Mouse (Mus musculus) adrenal gland, adult 2 months (tissue): ENCODE results near the gene Dnhd1. TPM values are rescaled to one million over a fixed set of nuclear protein-coding genes. Genes with fewer than 3 reads are reported as not detected.

Experiments used
- DNase-seq: peaks from one replicate; pipeline ENCODE4 v3.0.0; 2021
- long read RNA-seq: library from polyadenylated mRNA; stranded (forward); transcript quantifications from one replicate; pipeline ENCODE4 v2.0.0, GENCODE M21; 2021
- polyA plus RNA-seq: library from polyadenylated mRNA; depleted of rRNA; stranded (reverse); fragments of >200 nt; gene quantifications from 2 replicates; pipeline ENCODE4 v1.2.3, GENCODE M21; 2012; rRNA removed
- total RNA-seq, 2 experiments: library from RNA; stranded (reverse); gene quantifications; 2 replicates each; pipeline ENCODE4 v1.2.3; 2021

The Dnhd1 gene
- total RNA-seq (1 to 10 TPM; 2.3 to 2.7 TPM), polyA plus RNA-seq (1.3 and 1.5 TPM in 2 replicates)
- long read RNA-seq: 0 reads

DNA sequence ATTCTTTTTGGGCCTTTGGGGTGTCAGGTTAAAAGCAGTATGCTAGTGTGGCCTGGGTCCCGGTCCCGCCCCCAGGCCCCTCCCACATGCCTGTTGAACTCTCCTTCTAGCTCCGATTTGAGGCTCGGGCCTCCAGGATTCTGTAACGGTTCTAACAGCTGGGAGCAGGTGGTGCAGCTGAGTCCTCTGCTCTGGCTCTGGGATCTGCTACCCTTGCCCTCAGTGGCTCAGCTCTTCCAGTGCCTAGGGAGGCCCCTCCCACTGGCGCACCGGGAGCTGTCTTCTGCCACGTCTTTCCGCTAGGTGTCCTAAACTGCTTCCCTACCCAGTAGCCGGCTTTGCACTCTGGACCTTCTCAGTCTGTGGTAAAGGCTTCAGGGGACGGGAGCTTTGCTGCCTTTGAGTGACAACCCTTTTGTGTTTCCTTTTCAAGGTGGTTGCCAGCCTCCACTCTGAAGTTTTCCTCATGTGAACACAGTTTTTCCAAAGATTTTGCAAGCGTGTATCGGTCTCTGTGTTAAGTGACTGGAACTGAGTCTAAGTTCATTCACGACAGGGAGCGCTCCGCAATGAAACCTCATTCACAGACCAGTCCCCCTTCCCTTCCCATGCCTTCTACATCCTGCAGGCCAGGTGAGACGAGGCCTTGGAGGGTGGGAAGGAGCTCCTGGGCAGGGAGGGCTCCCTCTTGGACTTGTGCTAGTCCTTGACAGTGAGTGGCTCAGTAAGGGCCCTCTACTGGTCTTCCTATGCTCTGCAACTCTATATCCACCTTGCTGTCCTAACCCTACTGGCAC, at the start of gene Dnhd1:
Gene Dnhd1, plus strand, starts transcription at position 189 of the 797 bp plus-strand sequence.
- DNase-seq: peak; percentile 89

DNA sequence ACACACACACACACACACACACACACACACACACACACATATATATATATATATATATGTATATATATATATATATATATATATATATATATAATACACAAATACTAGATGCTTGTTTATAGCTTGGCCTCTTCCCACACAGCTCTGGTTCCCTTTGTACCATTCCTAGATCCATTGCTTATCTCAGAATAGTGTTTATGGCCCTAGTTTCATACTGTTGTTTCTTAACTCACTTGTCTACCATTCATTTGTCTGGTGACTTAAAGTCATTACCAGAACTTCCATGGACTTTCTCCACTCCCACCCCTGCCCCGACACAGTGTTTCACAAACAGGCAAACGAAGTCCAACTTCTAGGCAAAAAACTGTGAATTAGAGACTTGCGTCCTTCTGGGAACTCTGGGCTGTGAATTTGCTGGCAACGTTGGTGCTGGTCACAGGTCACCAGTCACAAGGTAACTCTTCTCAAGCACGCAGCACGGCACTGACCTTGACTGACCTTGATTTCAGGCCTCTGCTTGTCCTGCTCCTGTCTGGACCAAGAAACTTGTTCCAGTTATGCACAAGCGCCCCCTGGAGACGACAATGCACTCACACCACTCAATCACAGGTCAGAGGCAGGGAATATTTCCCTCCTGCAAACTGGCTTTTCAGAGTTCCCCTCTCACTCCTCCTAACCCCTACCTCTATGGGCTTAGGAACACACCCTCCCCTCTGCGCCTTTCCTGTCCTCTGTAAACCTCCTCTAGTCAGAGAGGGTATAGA, 47.6 kb upstream of the Dnhd1 start:
- peak; percentile 76 for DNase-seq

DNA sequence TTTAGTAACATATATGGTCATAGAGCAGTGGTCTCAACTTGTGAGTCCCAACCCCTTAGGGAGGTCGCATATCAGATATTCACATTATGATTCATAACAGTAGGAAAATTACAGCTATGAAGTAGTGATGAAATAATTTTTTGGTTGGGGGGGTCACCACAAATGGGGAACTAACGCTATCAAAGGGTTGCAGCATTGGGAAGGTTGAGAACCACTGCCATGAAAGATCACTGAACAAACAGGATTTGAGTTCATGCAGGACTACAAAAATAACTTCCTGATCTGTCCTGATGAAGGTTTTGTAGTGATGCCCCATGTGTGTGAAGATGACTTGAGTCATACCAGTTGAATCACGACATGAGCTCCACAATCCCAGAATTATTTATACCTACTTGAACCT, 42.2 kb upstream of the Dnhd1 start:
- DNase-seq: no peak

DNA sequence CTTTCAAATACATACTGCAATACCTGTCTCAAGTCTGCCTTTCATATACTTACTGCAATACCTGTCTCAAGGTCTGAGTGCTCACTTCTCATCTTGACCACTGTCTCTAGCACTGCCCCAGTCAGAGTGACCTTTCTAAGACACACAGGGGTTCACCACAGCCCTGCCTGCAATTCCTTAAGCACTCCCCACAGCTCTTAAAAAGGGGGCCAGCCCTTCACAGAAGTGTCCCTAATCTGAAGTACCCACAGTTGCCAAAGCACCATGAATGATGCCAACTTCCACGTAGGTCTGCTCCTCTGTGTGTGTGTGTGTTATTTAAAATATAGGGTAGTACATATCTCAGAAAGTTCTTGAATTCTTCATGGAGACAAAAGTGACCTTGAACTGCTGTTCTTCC, 38.9 kb upstream of the Dnhd1 start:
- DNase-seq: no peak

DNA sequence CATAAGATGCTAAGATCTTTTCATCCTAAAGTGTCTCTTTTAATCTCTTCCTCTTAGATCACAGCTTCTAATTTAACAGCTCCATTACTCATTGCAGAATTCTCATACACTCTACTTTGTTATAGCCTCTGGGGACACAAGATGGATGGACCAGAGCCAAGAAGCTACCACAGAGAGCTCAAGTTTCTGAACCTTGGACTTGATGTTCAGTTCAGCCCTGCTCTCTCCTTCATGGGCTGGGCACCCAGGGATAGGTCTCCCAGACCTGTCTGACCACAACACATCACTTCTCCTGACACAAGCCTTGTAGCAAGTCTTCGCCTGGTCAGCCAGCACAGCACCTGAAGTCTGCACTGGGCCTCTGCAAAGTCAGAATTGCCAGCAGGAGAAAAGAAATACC, 36.2 kb upstream of the Dnhd1 start:
- no peak for DNase-seq

DNA sequence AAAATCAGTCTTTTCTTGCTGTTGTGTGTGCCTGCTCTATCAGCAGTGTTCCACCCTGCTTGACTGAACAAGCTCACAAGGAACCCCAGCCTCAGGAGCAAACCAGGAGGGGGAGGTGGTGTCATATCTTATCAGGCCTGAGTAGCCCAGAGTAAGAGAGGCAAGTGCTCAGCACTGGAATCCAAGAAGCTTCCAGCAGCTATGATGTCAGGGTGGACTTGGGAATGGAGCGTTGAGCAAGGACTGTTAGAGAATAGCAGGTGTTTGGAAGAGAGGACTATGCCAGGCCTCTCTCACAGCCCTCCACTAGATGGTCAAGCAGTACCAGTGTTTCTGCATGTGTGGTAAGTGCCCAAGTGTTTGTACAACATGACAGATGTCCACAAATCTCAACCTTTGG, 34.9 kb upstream of the Dnhd1 start:
- DNase-seq: no peak

DNA sequence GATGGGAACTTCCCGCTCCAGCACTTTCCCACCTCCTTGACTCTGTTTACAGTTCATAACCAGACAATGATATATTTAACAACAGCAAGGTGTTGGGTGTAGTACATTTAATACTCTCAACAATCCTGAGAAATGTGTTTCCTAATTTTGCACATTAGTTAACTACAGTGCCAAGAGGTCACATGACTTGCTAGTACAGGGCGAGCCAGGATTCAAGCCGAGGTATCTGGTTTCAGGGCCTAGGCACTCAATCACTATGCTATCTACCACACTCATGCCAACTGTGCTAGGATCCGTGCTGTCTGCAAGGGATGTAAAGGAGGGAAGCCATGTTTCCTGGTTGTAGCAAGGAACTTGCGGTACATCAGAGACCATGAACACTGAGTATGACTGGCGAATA, 34.1 kb upstream of the Dnhd1 start:
- DNase-seq: no peak

DNA sequence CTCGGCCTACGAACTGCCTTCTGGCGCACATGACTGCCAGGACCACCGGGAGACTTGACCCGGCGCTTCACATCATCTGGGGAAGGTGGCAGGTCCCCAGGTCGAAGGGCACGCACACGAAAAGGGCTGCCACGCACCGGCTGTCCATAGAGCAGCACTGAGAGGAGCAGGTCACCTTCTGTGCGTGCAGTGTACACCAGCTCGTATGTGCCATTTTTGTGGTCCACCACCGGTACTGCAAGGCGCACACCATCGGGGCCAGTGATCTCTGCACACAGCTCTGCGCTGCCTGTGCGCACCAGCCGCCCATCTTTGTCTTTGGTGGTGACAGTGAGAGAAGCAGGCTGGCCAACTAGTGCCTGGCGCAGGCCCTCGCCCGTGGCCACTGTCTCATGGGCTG, 32.8 kb upstream of the Dnhd1 start:
- DNase-seq: no peak

DNA sequence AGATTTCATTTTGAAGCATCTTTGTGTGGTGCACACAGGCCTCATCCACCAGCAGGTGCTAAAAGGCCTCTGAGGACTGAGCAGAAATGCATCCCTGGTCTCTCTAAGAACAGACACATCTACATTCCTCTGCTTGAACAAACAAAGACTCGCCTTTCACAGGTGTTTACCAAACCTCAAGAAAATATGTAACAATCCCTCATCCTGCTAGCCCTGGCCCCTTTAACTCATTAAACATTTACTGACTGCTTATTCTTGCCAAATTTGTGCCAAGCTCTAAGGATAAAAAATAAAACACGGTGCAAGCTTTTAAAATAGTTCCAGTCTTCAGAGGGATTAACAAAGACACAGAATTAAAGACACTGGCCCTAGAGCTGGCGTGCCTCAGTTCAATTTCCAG, 30.9 kb upstream of the Dnhd1 start:
- DNase-seq: no peak

DNA sequence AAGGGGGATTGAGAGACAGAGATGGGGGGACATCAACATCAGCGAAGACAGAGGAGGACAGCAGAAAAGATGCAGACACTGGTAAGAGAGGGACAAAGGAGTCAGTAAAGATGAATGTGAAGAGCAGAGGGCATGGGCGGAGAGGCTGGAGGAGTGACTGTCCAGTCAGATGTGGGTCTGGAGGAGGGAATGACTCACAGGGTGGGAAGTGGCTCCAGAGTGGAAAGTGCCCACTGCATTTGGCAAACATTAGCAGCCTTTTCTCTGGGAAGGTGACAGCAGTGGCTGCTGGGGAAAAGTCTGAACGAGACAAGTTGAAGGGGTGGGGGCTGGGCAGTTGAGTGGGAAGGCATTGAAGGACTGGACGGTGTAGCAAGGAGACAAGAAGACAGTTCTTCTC, 29.6 kb upstream of the Dnhd1 start:
- DNase-seq: no peak

DNA sequence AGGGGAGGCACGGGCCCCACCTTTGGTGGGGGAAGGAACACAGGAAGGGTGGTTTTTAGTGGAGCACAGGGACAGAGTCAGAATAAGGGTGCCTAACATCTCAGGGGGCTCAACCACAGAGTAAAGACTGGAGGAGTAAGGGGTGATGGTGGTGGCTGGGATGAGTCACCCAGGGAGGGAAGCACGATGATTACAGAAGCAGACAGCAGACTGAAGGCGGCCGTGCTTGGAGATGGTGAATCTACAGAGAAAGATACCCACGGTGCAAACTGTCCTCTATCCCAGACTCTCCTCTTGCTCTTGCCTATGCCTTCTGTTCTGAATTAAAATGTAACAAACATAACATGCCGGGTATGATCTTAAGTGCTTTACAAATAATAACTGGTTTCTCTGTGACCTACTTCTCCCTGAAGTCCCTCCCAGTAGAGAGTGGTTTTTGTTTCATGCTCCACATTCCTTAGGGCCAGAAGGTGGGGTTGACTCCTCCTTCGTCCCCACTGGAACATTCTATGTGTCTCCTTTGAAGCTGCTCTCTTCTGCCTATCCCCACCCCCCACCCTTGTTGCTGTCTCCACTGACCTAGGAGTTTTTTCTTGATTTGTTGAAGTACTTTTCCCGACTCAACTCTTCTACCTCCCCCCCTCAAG, 28.9 kb upstream of the Dnhd1 start:
- no peak for DNase-seq

DNA sequence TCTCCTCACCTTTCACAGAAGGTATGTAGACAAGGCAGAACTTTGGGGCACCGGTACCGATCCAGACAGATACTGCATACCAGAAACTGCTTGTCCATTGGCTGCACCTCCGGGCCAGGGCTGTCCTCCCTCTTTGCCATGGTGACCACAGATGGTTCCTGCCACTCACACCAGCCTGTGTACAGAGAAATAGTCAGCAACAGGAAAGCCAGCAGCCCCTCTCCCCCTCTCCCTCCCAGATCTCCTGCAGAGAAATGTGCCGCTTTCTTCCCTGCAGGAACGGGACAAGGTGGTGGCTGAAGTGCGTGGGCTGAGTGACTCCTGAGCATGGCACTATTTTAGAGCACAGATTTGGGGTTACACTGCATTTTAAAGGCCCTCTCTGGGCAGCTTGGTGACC, 25.2 kb upstream of the Dnhd1 start:
- no peak for DNase-seq

DNA sequence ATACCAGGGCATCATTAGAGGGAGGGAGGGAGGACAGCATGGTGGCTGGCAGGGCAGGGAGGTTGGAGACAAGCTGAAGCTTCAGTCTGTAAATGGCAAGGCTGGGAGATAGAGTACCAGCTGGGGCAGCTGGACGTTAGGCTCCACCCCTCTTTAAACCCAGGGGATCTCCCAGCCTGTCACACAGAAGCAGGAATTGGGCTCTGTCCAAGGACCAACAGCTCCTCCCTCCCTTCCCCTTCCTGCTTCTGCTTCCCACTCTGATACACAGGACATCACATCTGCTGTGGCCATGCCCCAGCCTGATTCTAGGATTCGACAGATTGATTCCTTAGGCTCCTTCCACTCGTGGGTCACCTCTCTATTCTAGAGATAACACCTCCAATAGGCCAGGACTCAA, 22.0 kb upstream of the Dnhd1 start:
- DNase-seq: peak; percentile 74

DNA sequence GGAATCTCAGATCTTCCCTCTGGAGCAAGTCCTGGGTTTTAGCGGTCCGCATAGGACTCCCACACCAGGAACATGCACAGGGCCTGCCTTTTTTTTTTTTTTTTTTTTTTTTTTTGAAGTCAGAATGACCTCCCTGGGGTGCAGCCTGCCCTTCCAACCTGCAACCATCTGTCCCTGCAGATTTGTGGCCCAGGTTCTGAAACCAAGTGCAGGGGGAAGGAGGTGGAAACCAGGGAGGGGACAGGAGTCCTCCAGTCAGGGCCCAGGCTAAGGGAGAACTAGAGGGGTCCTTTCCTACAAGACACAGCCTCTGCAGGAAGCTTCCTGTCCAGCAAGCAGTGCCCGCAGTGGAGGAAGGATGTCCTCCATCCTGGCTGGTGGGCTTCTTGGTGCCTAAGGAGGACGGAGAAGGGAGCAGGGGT, 18.1 kb upstream of the Dnhd1 start:
- no peak for DNase-seq

DNA sequence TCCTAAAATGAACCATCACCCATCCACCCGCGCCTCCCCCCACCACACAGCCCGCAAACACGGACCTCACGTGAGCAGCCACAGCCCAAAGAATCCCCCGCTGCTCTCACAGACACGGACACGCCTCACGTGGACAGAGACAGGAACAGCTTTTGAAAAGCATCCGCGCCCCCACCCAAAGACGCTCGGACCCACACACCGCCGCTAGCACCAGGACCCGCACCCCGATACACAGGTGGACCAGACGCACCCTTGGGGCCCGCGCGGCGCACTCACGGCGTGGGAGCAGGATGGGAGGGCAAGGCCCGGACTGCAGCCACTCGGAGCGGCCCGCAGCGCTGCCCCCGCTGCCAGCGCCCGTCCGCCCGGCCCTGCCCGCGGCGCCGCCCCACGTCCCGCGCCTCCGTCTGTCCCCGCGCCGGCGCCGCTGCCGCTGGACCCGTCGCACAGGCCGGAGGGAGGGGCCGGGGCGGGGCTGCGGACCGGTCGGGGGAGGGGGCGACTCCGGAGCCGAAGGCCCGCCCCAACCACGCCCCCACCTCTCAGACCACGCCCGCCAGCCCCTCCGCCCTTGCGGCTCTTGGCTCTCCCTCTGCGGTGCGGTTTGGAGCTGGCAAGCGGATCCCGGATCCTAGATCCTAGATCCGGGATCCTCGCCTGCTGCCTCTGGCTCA, 17.4 kb upstream of the Dnhd1 start, which contains the start of gene Trim3:
Gene Trim3, minus strand, starts transcription at position 445 of the 674 bp plus-strand sequence.
- DNase-seq: peak; percentile 98

DNA sequence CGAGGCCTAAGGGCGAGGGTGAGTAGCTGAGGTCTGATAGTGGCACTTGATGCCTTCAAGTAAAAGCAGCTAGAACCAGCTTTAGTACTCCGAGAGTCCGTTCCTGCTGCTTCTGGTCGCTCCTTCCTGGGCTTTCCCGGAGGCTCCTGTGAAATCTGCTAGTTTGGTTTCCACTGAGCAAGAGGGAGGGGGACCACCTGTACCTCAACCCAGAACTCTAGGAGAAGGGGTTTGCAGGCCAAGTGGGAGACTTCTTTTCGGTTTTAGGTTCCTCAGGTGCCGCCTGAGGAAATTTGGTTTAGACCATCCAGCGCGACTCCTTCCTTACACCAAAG, 16.9 kb upstream of the Dnhd1 start:
- DNase-seq: no peak

DNA sequence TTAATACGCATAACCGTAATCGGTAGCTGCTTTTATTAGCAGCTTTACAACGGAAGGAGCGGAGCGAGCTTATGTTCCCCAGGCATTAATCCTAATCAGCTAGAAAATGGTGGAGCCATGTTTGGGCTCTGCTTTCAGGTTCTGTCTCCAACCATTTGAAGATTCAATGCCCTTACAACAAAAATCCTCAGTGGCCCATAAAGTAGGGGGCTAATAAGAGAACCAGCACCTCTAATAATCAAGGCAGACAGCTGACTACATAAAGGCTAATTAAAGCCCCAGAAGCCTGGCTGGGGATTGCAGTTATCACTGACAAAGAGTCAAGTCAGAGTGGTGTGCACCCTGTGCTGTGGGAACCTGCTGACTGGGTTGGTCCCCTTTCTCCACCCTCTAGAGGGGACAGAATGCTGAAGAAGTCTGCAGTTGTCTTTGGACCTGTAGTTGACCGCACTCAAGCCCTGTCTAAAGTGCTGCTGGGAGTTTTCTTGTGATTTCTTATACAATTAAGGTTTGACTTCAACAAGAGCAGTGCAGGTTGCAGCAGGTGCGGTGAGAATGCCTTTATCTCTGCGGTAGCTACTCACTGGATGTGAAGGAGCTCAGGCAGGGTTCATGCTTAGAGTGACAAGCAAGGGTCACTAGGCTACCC, 16.2 kb upstream of the Dnhd1 start:
- DNase-seq: no peak

DNA sequence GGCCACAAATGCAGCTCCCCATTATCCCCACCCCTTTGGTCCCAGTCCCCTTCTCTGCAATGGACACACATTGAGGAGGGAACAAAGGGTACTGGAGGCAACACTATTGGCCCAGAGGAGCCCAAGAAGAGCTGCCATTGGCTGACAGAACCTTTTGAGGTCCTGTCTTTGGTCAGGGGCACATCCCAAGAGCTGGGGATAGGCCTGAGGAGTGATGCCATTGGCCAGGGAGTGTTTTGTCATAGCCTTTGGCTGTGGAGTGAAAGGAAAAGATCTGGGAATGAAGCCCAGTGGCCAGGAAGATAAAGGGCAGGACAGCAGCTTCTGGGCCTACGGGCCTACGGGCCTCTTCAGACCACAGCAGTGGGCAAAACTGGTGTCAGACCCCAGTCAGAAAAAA, 14.9 kb upstream of the Dnhd1 start:
- DNase-seq: no peak

DNA sequence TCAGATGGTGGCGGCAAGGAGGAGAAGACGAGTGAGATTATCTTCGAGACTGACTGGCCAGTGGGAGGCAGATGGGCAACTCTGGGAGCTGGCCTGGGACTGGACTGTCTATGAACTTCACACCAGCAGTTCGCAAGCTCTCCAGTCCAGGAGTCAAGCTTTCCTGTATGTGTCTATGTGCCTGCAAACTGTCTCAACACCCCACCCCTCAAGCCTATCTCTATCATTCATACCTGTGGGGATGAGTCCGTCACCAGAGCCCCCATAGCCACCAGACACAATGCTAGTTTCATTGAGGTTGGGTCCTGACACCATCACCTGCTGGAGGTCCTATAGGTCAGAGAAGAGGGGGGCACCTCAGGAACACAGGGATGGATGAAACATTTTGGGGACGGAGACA, 11.9 kb upstream of the Dnhd1 start:
- DNase-seq: no peak

DNA sequence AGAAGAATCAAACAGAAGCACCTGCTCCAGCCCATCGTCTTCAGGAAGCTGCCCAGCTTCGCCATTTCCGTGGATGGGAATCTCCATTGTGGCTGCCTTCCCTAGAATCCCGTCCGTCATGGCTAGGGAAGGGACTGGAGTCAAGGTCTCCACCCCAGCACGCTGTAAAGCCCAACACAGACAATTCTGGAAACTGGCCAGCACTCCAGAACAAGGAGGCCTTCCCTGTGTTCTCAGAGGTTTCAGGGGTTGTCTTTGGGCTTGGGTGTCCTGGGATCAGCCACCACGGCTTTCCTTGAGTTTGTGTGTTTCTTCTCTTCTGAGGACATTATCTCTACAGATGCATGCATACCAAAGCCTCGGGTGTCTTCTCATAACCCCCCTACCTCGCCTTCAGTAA, 11.3 kb upstream of the Dnhd1 start:
- no peak for DNase-seq

DNA sequence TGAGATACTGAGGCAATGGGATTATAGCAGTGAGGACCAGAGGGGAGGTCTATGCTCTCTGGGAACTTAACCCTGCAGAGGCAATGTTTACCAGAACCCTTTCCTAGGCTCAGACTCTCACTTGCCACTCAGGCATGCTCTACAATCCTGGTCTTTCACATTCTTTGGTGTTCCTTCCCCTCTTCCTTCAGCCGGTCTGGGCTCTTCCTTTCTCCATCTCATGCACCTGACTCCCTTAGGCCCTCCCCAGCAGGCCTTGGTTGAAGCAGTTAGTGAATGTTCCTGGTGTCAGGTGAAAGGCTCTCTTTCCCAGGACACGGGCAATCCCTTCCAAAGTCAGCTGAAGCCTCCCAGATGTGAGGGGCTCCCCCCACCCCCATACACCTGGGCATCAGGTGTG, 10.9 kb upstream of the Dnhd1 start, which contains the start of gene Timm10b:
Gene Timm10b, plus strand, starts transcription at position 301 of the 400 bp plus-strand sequence.
- DNase-seq: no peak
